Mouse (Mus musculus) heart, postnatal 36 days (tissue): ENCODE measurements around the gene Zcchc14. TPM values are rescaled to one million over a fixed set of nuclear protein-coding genes. Genes with fewer than 3 reads are reported as not detected.

ENCODE experiments used
- DNase-seq, 2 experiments: peaks; one replicate each; pipeline ENCODE4 v3.0.0; 2021 to 2022
- intact Hi-C: fragments of 180-260 bp; cut with DNase I; formaldehyde crosslinking; loops from one replicate; pipeline ENCODE4 v1.15.1; 2025
- total RNA-seq, 2 experiments: library from RNA; stranded (reverse); gene quantifications; 2 replicates each; pipeline ENCODE4 v1.2.3; 2021

Zcchc14 gene
- total RNA-seq, 2 experiments from 2014 or later: 25.3 to 33.1 TPM

GRCm38 (mm10) chr8:121591178-121592066, 61.3 kb downstream of the Zcchc14 start:
- DNase-seq: peak in 1 of 2 experiments; percentile 56
- intact Hi-C loops: loop anchor here (2.0 to 5.0 kb wide), 2 partner anchors 45 to 474 kb away; partner anchors contain the start of gene Foxc2

- intact Hi-C loops: loop anchor here (2.0 to 5.0 kb wide), 2 partner anchors 44 to 473 kb away; partner anchors contain the start of gene Foxc2
- peak; percentile 99 for DNase-seq
These were observed 62.2 kb downstream of the Zcchc14 start, which contains the start of gene Map1lc3b for GRCm38 (mm10) chr8:121590203-121591177. Gene Map1lc3b (plus strand): TSS chr8:121590361.

GRCm38 (mm10) chr8:121589205-121589726, 63.4 kb downstream of the Zcchc14 start:
- no peak for DNase-seq
- intact Hi-C loops: no loop called here

GRCm38 (mm10) chr8:121588750-121589149, 64.0 kb downstream of the Zcchc14 start:
- no peak for DNase-seq
- intact Hi-C loops: no loop called here

- intact Hi-C loops: no loop called here
- DNase-seq: peak; percentile 100
These were observed 67.4 kb downstream of the Zcchc14 start for GRCm38 (mm10) chr8:121585159-121585825.

GRCm38 (mm10) chr8:121584730-121585129, 68.0 kb downstream of the Zcchc14 start:
- no peak for DNase-seq
- intact Hi-C loops: no loop called here

- intact Hi-C loops: no loop called here
These were observed 69.0 kb downstream of the Zcchc14 start for GRCm38 (mm10) chr8:121583653-121584052.

GRCm38 (mm10) chr8:121580465-121580864, 72.2 kb downstream of the Zcchc14 start:
- no peak for DNase-seq
- intact Hi-C loops: no loop called here

More at GRCm38 (mm10) chr8:121583653-121584052, 69.0 kb downstream of the Zcchc14 start:
- no peak for DNase-seq

GRCm38 (mm10) chr8:121578676-121579451, 73.8 kb downstream of the Zcchc14 start, which contains the start of gene Fbxo31:
Gene Fbxo31 (minus strand): TSS chr8:121578806.
- intact Hi-C loops: loop anchor here (2.0 kb wide), 1 partner anchor 32 kb away; no protein-coding TSS in a partner anchor
- peak; percentile 90 to 92 for DNase-seq

- intact Hi-C loops: loop anchor here (2.0 kb wide), 1 partner anchor 31 kb away; no protein-coding TSS in a partner anchor
- no peak for DNase-seq
These were observed 74.7 kb downstream of the Zcchc14 start for GRCm38 (mm10) chr8:121577751-121578675.

GRCm38 (mm10) chr8:121575661-121576060, 77.0 kb downstream of the Zcchc14 start:
- intact Hi-C loops: no loop called here
- no peak for DNase-seq

GRCm38 (mm10) chr8:121573275-121573674, 79.4 kb downstream of the Zcchc14 start:
- intact Hi-C loops: no loop called here
- DNase-seq: peak; percentile 74 to 80

GRCm38 (mm10) chr8:121572121-121572520, 80.6 kb downstream of the Zcchc14 start:
- intact Hi-C loops: no loop called here
- DNase-seq: no peak

GRCm38 (mm10) chr8:121570801-121571200, 81.9 kb downstream of the Zcchc14 start:
- no peak for DNase-seq
- intact Hi-C loops: no loop called here

- peak in 1 of 2 experiments; percentile 31 for DNase-seq
- intact Hi-C loops: no loop called here
These were observed 82.4 kb downstream of the Zcchc14 start for GRCm38 (mm10) chr8:121570335-121570734.

GRCm38 (mm10) chr8:121568321-121568720, 84.4 kb downstream of the Zcchc14 start:
- intact Hi-C loops: no loop called here
- DNase-seq: no peak

GRCm38 (mm10) chr8:121563701-121564100, 89.0 kb downstream of the Zcchc14 start:
- intact Hi-C loops: no loop called here
- no peak for DNase-seq

- intact Hi-C loops: no loop called here
- DNase-seq: peak; percentile 77 to 83
These were observed 89.8 kb downstream of the Zcchc14 start for GRCm38 (mm10) chr8:121562941-121563351.
